Mouse (Mus musculus) intestine, embryonic 14.5 days (tissue): ENCODE measurements around the gene Pfkl. TPM values are rescaled to one million over a fixed set of nuclear protein-coding genes. Genes with fewer than 3 reads are reported as not detected.
A peak's percentile ranks its signal among the peaks of the same experiment; 100 is the strongest.
"Not testable (repeated sequence)": the region's sequence is repeated elsewhere in the genome, so short reads cannot be mapped to it uniquely, and the experiment has no call there.

Experiments used
- ATAC-seq: fragments of 200-750 bp; cut with Nextera tagmentation; replicated peaks from 2 replicates; pipeline ENCODE4 v1.8.0; 2017; ENCODE audit warnings: low read depth, moderate number of reproducible peaks, moderate TSS enrichment, moderate library complexity; ENCODE audit not compliant: low FRiP score, low TSS enrichment
- DNase-seq: peaks from one replicate; pipeline ENCODE4 v3.0.0-alpha.2; 2018; ENCODE audit warnings: low spot score
- H3K27ac ChIP-seq: fragments of 300-500 bp; sonication (generic); 2 replicates; pipeline ENCODE4 v1.5.1; 2014; ENCODE audit warnings: low read depth, mild to moderate bottlenecking, control low read depth
- H3K27me3 ChIP-seq: fragments of 300-500 bp; sonication (generic); replicated peaks from 2 replicates; pipeline ENCODE4 v1.6.1; 2014; ENCODE audit warnings: low read length, control low read depth; ENCODE audit not compliant: control insufficient read depth, insufficient read depth
- H3K36me3 ChIP-seq: fragments of 300-500 bp; sonication (generic); 2 replicates; pipeline ENCODE4 v1.6.1; 2014; ENCODE audit warnings: low read length, control low read depth; ENCODE audit not compliant: control insufficient read depth, insufficient read depth
- H3K4me1 ChIP-seq: fragments of 300-500 bp; sonication (generic); replicated peaks from 2 replicates; pipeline ENCODE4 v1.6.1; 2014; ENCODE audit warnings: low read length, control low read depth, mixed read lengths; ENCODE audit not compliant: control insufficient read depth, insufficient read depth
- H3K4me2 ChIP-seq: fragments of 300-500 bp; sonication (generic); 2 replicates; pipeline ENCODE4 v1.6.1; 2014; ENCODE audit warnings: low read length
- H3K4me3 ChIP-seq: fragments of 300-500 bp; sonication (generic); 2 replicates; pipeline ENCODE4 v1.5.1; 2014; ENCODE audit warnings: low read depth, low read length, control low read depth, mixed read lengths
- H3K9ac ChIP-seq: fragments of 300-500 bp; sonication (generic); 2 replicates; pipeline ENCODE4 v1.6.1; 2014; ENCODE audit warnings: mild to moderate bottlenecking, low read length
- H3K9me3 ChIP-seq: fragments of 300-500 bp; sonication (generic); 2 replicates; pipeline ENCODE4 v1.6.1; 2016; ENCODE audit warnings: low read length, control low read depth; ENCODE audit not compliant: control insufficient read depth
- WGBS: fragments of 180-500 bp; shearing (Covaris S2); extraction: QIAGEN DNeasy Blood & Tissue Kit; methylation state at CpG from one replicate; pipeline ENCODE4 v1.1.7; 2014; 5-methylcytosine and 5-hydroxymethylcytosine counted together
- polyA plus RNA-seq: library from polyadenylated mRNA; unstranded; fragments of >200 nt; fragmentation: Nextera tagmentation; extraction: Ambion mirVana; gene quantifications from 2 replicates; pipeline ENCODE4 v1.2.1, GENCODE M21; 2014

The Pfkl gene
- polyA plus RNA-seq, 1 experiment from 2014 or later, result 252 TPM

DNA sequence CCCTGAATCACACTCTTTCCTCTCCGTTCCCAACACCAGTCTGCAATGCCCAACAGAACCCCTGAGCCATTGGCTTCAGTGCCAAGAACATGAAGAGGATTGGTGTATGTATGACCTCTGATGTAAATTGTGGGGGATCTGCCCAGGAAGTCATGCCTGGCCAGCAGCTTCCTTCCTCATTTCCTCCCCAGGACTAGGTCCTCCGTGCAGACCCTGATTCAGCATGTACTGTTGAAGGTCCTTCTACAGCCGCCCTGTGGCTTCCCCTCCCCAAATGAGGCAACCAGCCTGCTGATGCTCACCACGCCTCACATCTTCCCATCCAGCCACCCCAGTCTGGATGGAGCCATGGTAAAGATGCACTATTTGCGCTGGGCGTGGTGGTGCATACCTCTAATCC lies 39.4 kb downstream of the Pfkl start, which contains the start of gene Trpm2:
TSS of gene Trpm2 (minus strand) at position 83 of the 400 bp plus-strand sequence.
- Histone ChIP-seq H3K27me3 (peaks cover 19% of the 10 kb centered on the region; the same call in 1 of the 2 replicates), H3K4me2 (peak within 1 kb of the TSS; percentile 48), H3K36me3 (no peaks in the 10 kb centered on the region), H3K9me3 (no peaks in the 10 kb centered on the region), H3K9ac (no peak within 1 kb of the TSS), H3K4me1 (peaks cover 7% of the 10 kb centered on the region; the same call in 1 of the 2 replicates), H3K4me3 (peak within 1 kb of the TSS; percentile 15), H3K27ac (no peak within 1 kb of the TSS)
- DNase-seq (no peak), ATAC-seq (no peak)
- WGBS, result 89% methylated on average over 6 of the region's 6 CpGs

DNA sequence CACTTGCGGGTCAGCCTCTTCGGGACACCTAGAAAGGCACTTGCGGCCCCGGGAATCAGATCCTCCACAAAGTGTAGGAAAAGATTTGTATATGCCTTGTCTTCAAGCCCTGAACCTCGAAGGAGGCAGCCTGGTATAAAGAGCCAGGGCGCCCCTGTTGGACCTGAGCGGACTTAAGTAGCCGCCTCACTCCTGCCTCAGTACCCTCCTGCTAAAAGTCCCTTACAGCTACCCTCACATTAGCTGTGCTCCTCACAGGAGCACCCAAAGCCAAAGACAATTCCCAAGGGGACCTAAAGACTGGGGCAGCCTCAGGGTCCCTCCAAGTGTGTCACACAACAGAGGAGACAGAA lies 39.9 kb downstream of the Pfkl start:
- ATAC-seq (no peak), DNase-seq (no peak)
- Histone ChIP-seq H3K9ac (no peak overlapping the region), H3K4me3 (peak overlapping the region; percentile 15), H3K4me1 (peaks cover 7% of the 10 kb centered on the region; the same call in 1 of the 2 replicates), H3K9me3 (no peaks in the 10 kb centered on the region), H3K27me3 (peaks cover 19% of the 10 kb centered on the region; the same call in 1 of the 2 replicates), H3K4me2 (peak overlapping the region; percentile 48), H3K36me3 (no peaks in the 10 kb centered on the region), H3K27ac (no peak overlapping the region)
- 14% methylated on average over 8 of the region's 8 CpGs for WGBS

DNA sequence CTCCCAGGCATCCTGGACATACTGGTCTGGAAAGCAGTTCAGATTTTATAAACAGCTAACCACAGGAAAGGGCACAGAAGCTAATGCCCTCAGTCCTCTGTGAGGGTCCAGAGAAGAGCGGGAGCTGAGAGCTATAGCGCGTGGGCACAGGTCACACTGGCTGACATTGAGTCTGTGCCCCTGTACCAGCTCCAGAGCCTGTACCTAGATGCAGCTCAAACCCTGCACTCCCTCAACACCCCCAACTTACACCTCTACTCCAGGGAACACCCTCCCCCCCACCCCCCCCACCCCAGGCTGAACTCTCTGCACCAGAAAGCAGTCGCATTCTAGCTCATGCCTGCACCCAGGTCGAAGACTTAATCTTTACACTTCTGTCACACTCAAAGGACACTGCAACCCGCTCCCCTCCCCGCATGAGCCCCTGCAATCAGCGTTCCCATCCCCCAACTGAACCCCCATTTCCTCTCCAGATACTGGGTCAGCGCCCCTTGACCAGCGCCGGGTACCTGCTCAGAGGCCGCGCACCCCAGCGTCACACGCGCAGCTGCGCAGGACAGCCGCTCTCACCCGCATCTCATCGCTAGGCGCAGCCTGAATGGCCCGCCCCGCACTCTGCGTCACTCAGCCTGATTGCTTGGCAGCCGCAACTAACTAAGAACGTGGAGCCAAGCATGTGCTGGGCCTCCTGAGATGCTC lies 40.5 kb downstream of the Pfkl start:
- Histone ChIP-seq H3K9ac (no peak overlapping the region), H3K27me3 (peaks cover 19% of the 10 kb centered on the region; the same call in 1 of the 2 replicates), H3K4me1 (peaks cover 7% of the 10 kb centered on the region; the same call in 1 of the 2 replicates), H3K27ac (no peak overlapping the region), H3K4me2 (peak overlapping the region; percentile 48), H3K9me3 (no peaks in the 10 kb centered on the region), H3K36me3 (no peaks in the 10 kb centered on the region), H3K4me3 (peak overlapping the region; percentile 15)
- DNase-seq, result peak; percentile 72
- ATAC-seq, result peak; percentile 67; the same call in 1 of the 2 replicates
- WGBS, result 3% methylated on average over 26 of the region's 26 CpGs

DNA sequence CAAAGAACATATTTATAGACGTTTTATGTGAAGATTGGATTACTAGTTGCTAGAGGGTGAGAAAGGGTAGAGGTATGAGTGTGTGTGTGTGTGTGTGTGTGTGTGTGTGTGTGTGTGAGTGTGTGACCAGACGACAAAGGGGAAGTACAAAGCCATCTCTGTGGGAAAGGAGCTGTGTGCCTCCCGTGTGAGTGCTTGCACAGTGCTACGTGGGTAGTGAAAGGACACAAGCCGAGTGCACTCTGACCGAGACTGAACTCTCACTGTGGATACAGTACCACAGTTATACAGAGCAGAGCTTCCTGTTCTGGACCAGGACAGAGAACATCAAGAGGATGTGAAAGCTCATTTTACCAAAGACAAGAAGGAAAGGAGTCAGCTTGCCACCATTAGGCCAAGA lies 45.9 kb downstream of the Pfkl start:
- Histone ChIP-seq H3K9me3 (no peaks in the 10 kb centered on the region), H3K4me3 (no peak overlapping the region), H3K9ac (no peak overlapping the region), H3K27me3 (peaks cover 4% of the 10 kb centered on the region; the same call in 1 of the 2 replicates), H3K4me1 (no peaks in the 10 kb centered on the region), H3K27ac (no peak overlapping the region), H3K4me2 (no peak overlapping the region), H3K36me3 (no peaks in the 10 kb centered on the region)
- 85% methylated on average over 6 of the region's 6 CpGs for WGBS
- DNase-seq, result no peak
- no peak for ATAC-seq

DNA sequence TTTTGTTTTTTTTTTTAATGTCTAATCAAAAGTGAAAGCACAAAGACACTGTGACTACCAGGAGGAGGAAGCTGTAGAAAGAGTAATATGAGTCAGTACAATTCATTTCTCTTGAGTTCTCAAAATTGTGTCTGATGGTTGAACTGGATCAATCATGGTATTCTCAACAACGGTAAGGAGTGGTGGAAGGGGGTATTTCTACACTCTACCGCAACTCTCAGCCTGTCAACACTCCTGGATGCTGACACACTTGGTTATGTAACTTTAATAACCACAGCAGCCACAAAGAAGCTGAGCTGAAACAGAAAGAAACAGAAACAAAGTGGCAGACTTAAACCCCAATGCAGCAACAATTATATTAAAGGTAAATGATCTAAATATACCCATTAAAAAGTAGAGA lies 47.2 kb downstream of the Pfkl start:
- ATAC-seq, result no peak
- Histone ChIP-seq H3K9ac (no peak overlapping the region), H3K4me3 (no peak overlapping the region), H3K4me2 (no peak overlapping the region), H3K4me1 (no peaks in the 10 kb centered on the region), H3K27me3 (no peaks in the 10 kb centered on the region), H3K27ac (no peak overlapping the region), H3K9me3 (no peaks in the 10 kb centered on the region), H3K36me3 (no peaks in the 10 kb centered on the region)
- 87% methylated on average over 2 of the region's 2 CpGs for WGBS
- no peak for DNase-seq

DNA sequence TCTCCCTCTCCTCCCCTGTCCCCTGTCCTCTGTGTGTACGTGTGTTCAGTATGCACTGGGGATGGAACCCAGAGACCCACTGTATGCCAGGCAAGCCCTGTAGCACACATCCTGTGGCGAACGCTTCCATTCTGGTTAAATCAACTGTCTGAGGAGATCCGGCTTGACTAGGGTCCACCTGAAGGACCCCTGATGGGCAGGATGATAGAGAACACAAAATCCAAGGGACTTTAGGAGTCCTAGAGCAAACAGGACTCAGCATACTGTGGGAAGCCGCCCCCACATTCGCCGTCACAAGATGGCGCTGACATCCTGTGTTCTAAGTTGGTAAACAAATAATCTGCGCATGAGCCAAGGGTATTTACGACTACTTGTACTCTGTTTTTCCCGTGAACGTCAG lies 59.4 kb downstream of the Pfkl start:
- DNase-seq, H3K9ac ChIP-seq, H3K27ac ChIP-seq, ATAC-seq, H3K4me2 ChIP-seq, H3K36me3 ChIP-seq, H3K4me1 ChIP-seq, H3K9me3 ChIP-seq, H3K4me3 ChIP-seq, H3K27me3 ChIP-seq: not testable (repeated sequence)
- 96% methylated on average over 8 of the region's 12 CpGs for WGBS

DNA sequence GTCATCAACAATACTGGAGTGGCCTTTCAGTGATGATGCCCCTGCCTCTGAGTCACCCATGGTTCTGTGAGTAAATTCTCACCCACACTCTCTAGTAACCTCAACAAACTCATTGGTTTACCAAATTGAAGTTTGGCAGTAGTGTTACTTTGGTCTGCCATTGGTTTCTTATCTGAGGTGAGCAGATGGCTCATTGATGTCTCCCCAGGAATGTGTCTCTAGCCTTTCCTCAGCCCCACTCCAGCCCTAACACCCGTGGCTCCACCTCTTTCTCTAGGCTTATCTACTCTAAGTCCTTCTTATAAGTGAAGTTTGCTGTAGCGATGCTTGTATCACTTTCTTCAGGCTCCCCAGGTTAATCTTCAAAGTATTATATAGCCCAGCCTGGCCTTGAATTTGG lies 70.2 kb downstream of the Pfkl start:
- ATAC-seq (no peak), DNase-seq (no peak)
- no peak overlapping the region for H3K27ac ChIP-seq
- no peaks in the 10 kb centered on the region for H3K9me3 ChIP-seq
- H3K36me3 ChIP-seq, result no peaks in the 10 kb centered on the region
- H3K27me3 ChIP-seq, result no peaks in the 10 kb centered on the region
- H3K4me3 ChIP-seq, result no peak overlapping the region
- no peaks in the 10 kb centered on the region for H3K4me1 ChIP-seq
- 60% methylated on average over 2 of the region's 2 CpGs for WGBS
- H3K9ac ChIP-seq, result no peak overlapping the region
- H3K4me2 ChIP-seq, result no peak overlapping the region
